Mouse (Mus musculus) granulocyte monocyte progenitor cell, adult 5-6 weeks (primary cell): ENCODE data around the gene Spred2. TPM values are rescaled to one million over a fixed set of nuclear protein-coding genes. Genes with fewer than 3 reads are reported as not detected.

Experiments
- ATAC-seq: replicated peaks from 2 replicates; pipeline ENCODE4 v1.8.0; 2016; ENCODE audit warnings: mild to moderate bottlenecking, moderate TSS enrichment, inconsistent platforms; ENCODE audit not compliant: poor library complexity, severe bottlenecking
- total RNA-seq, 2 experiments: library from RNA; stranded (forward) in 1 of 2; stranded (reverse) in 1 of 2; fragments of 200-712, 200-1000 nt in 1 of 2; fragments of >200 nt in 1 of 2; fragmentation: Nextera tagmentation in 1 of 2; gene quantifications; 2 replicates each; pipeline ENCODE4 v1.2.3; 2014 to 2017

Spred2 gene
- total RNA-seq (2014; fragmentation: Nextera tagmentation), result 16.8 and 19.4 TPM in 2 replicates
- total RNA-seq (2017), result 4.6 and 6.8 TPM in 2 replicates

DNA sequence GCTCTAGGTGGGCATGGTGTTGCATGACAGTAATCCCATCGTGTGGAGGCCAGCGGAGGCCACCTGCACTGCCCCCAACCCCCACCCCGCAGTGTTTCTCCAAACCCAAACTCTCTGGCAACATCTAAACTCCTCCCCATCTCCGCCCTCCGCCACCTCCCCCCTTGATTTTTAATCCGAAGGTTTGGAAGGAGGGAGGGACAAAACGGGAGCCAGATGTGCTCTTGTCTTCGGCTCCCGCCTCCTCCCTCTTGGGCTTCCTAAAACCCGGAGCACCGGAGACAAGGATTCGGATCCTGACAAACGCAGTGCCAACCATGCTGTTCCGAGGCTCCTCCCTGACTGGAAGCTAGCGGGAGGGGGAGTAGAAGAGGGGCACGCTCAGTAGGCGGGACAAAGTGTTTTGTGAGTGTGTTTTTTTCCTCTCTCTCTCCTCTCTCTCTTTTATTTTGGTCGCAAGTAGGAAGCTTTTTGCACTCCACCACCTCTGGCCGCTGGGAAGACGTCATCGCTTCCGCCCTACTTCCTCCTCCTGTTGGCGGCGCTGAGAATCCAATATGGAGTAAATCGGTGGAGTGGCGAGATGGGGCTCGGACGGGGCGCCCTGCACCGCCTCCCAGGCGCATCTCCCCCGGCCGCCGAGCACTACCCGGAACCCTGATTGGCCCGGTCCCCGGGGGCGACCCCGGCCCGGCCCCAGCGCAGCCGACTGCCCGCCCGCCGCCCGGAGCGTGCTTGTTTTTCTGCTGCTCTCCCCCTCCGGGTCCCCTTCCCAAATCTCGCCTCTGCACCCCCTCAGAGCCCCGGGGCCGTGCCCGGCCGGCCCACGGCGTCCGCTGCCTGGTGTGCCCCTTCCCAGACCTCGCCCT lies at the start of gene Spred2:
Gene Spred2 (plus strand): TSS at position 488 of the 869 bp plus-strand sequence.
- ATAC-seq, result peak; percentile 29

DNA sequence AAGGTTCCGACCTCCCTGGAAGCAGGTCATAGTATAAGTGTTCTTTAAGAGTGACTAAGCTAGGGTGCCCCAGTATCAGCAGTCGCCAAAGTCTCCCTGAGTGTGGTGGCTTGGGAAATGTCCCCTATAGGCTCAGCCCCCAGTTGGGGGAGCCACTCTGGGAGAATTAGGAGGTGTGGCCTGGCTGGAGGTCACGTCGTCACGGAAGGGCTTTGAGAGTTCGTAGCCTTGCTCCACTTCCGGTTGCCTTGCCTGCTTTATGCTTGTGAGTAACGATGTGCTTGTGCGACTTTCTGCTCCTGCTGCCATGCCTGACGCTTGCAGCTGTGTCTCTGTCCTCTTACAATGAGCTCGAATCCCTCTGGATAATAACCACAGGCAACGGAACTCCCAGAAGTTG lies 48.6 kb upstream of the Spred2 start:
- 0 out of 2 replicates have a peak, but pooled peaks have one; percentile 30 for ATAC-seq

GRCm38 (mm10) chr11:19875964-19876363 lies 48.2 kb upstream of the Spred2 start:
- no peak for ATAC-seq

GRCm38 (mm10) chr11:19877239-19877915 lies 46.8 kb upstream of the Spred2 start:
- no peak for ATAC-seq

GRCm38 (mm10) chr11:19881342-19881741 lies 42.8 kb upstream of the Spred2 start:
- no peak for ATAC-seq

- ATAC-seq, result peak; percentile 48
These were observed 33.3 kb upstream of the Spred2 start for GRCm38 (mm10) chr11:19890700-19891406.

GRCm38 (mm10) chr11:19893233-19893632 lies 30.9 kb upstream of the Spred2 start:
- no peak for ATAC-seq

DNA sequence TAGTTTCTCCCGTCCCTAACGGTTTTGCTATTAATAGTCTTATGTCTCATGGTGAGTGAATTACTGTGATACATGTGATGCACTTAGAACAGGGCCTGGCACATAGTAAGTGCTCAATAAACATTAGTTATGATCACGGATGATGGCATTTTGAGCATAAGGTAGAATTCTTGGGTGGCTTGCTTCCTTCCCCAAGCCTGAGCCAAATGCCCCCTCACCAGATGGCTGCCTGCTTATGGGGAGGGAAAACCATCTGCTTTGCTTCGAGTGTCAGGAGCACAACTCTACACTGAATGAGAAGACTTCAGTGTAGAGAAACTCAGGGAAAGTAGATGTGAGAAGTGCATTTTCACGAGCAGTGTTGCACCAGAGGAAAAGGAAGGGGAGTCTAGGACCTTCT lies 24.6 kb upstream of the Spred2 start:
- ATAC-seq, result no peak

DNA sequence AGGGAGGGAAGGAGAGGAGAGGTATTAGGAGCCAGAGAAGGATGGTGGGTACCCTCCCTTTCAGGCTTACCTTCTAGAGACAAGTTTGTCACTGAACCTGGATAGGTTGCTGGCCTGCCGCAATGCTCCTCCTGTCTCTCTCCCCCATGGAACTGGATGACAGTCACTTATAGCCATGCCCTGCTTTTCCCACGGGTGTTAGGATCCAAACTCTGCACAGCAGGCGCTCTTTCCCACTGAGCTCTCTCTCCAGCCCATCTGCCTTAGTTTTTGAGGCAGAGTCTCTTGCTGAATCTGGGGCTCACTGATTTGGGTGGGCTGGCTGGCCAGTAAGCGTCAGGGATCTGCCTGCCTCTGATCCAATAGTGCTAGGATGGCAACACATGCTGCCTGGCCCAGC lies 23.5 kb upstream of the Spred2 start:
- no peak for ATAC-seq

GRCm38 (mm10) chr11:19911216-19911615 lies 13.0 kb upstream of the Spred2 start:
- no peak for ATAC-seq

DNA sequence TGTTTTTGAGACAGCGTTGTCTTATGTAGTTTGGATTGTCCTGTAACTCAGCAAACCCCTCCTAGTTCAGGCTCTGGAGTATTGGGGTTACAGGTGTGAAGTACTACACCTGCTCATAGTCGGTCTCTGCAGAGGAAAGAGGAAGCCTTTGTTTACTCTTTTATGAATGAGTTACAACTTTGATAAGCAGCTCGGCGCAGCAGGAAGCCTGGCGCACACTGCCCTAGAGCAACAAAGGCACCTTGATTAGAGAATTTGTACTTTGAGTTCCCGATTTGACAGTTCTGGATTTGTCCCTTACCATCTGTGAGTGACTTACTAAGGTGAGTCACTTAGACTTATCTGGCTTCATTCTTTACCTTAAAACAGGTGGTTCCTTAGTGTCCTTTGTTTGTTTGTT lies 12.0 kb upstream of the Spred2 start:
- no peak for ATAC-seq

- no peak for ATAC-seq
These were observed 11.5 kb upstream of the Spred2 start for GRCm38 (mm10) chr11:19912661-19913060.

- no peak for ATAC-seq
These were observed 10.4 kb upstream of the Spred2 start for GRCm38 (mm10) chr11:19913761-19914160.

GRCm38 (mm10) chr11:19917381-19918245 lies 6.6 kb upstream of the Spred2 start:
- ATAC-seq, result no peak

- ATAC-seq, result no peak
These were observed 6.0 kb upstream of the Spred2 start for GRCm38 (mm10) chr11:19918246-19918540.

DNA sequence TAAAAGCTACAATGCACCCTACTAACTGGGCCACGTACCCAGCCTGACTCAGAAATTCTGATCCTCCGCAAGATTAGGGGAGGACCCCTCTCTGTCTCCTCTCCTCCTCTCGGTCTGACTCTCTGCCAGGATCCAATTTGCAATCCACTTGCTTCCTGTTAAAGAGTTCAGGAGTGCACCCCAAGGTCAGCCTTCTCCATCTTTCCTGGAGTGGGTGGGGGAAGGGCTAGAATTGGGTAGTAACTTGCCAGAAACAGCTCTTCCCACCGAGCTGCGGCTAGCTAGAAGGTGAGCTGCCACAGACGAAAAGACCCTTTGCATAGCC lies 4.8 kb upstream of the Spred2 start:
- ATAC-seq, result peak; percentile 7

DNA sequence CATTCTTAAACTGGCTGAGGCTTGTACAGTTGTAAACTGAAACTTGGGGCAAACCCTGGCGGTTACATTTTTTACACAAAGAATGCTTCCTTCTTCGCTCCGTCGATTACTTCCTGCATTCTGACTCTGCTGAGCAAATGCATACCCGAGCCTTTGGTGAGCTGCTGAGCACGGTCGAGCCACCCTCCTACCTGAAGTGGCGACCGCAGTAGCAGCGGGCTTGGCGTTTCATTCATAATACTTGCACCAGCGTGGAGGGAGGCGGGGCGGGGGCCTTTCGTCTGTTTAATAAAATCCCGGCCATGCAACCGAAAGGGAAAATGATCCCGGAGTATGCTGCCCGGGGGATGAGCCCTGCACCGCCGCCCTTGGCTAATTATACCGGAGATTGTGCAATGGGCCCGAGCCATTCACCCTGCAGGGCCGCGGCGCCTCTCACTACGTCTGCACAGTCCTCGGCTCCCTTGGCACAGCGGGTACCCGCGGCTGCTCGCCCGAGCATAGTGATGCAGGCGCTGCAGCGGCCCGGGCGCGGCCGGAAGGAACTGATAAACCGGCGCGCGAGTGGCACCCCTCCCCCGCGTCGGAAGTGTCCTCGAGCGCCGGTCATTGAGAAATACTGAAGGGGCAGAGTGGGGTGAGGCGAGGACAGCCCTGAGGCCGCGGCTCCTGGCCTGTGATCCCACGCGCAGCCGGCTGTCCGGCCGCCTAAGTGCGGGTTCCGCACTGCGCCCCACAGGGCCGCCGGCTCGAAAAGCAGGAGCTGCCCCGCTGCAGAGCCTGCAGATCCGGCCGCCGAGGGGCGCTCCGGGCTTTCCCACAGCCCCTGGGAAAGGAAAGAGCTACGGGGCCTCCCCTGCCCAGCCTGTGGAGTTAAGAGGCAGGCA lies 4.1 kb upstream of the Spred2 start:
- ATAC-seq, result peak; percentile 60

DNA sequence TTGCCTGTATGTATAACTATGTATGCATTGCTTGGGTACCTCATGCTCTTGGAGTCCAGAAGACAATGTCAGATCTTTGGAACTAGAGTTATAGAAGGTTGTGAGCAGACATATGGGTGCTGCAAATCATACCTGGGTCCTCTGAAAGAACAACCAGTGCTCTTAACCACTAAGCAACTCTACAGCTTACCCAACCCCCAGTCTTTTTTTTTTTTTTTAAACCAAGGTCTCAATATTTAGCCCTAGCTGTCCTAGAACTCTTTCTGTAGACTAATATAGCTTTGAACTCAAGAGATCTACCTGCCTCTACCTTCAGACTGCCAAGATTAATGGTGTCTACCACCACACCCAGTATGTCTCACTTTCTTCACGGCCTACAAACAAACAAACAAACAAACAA lies 2.5 kb upstream of the Spred2 start:
- ATAC-seq, result no peak

DNA sequence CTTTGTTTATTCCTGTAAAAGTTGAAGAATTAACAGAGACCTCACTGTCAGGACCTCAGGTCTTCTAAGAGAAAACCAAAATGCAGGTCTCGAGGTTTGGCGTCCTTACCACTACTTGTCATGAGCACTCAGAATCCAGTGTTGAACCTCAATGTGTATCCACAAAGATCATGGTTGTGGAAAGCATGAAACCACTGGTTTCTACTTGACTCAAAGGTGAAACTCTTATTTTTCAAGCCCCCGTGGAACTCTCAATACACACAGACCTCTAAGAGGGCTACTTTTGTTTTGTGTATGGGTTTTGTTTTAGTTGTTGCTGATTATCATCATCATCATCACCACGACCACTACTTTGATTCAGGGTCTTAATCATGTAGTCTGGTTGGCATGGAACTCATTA lies 2.0 kb upstream of the Spred2 start:
- no peak for ATAC-seq
